Mouse (Mus musculus): Measurements from ENCODE around the gene Cenpb.

Cenpb gene

DNA sequence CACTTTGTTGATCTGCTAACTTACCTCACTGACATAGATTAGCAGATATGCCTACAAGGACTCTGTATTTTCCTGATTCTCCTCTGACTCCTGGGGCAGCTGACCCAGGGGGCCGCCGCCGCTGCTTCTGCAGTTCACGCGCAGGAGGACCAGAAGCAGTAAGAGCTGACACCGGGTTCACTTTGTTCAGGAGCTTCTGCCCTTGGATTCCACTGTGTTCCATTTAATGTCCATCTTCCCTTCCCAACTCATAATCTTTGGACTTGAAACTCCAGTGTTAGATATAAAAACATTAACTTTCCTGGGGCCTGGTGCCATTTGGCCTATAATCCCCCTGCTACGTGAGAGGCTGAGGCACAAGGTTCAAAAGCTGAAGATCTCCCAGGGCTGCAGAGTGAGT is 15.9 kb downstream of the Cenpb start:
- DNase-seq: peak; percentile 73

DNA sequence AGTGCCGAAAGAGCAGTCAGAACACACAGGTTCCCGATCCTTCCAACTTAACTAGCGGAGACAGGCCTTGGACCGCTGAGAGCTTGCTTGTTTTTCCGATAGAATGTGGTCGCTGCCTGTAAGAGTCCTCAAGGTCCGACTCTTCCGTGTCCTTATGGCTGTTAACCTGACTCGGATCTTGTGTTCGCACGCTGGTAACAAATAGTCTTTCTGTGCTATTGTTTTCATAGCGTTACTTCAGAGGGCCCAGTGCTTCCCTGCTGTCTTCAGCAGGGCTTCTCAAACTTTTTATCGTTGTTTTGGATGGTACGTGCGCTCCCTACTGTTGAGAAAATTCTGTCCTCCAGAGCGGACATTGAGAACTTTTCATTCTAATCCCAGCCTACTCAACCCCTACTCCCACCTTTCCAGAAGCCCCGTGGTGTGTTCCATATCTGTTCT is 19.2 kb downstream of the Cenpb start:
- peak; percentile 60 for DNase-seq

DNA sequence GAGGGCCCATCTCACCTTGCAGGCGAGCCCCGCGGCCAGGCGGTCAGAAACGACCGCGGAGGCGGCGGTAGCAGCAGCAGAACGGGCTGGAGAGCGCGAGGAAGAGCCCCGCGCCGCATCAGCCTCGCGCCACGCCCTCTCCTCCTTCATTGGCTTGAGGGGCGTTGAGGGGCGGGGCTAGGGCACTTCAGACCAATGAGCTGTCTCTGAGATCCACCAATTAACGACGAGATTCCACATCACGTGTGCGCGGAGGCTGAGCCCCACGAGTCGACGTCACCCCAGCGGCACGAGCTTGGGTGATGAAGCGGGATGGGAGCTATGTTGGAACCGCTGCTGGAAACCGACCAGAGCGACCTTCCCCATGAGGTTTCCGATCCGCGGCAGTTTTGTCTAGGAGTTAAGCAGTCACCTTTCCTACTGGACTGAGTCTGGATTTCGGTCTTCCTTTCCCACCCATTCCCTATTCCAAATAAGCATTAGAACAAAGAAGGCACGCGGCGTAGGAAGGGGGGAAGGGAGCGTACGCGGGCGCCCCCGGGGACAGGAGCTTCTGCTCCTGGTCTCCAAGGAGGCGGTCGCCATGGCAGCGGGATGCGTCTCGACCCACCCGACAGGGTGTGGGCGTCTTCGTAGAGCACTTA is 19.8 kb downstream of the Cenpb start, which contains the start of gene 1700037H04Rik:
Gene 1700037H04Rik, minus strand, starts transcription at position 144 of the 644 bp plus-strand sequence.
- peak; percentile 98 for DNase-seq

DNA sequence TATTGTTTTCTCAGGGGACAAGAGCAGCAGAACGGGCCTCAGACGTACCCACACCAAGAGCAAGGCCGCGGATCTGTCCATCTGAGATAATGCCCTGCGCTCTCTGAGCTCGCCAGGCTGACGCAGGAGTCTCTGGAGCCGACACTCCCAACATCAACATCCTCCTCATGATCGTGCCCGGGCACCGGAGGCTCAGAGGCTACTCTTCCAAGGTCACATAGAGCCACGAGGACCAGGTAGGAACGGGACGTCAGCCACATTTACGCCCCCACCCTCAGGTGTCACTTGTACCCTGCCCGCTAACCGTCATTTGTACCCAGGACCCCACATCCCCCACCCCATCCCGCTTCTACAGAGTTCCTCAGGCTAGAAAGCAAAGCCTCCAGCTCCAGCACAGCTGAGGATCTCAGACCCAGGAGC is 20.4 kb downstream of the Cenpb start:
- no peak for DNase-seq

DNA sequence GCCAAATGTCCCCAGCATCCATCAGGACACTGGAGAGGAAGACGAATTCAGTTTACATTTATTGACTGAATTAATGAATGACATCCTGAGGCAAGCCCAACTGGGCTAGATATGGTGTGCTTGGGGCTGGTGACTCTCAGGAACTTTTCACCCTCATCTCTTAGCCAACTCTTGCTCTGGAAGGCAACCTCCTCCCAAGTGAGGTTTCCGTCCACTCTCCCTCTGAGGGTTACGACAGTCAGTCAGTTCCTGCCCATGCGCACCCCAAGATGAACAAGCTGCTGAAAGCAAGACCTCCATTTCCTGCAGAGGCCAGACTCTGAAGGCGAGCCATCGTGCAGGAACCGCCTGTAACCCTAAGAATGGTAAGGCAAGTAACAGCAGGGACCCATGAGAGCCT is 22.9 kb downstream of the Cenpb start:
- DNase-seq: no peak

DNA sequence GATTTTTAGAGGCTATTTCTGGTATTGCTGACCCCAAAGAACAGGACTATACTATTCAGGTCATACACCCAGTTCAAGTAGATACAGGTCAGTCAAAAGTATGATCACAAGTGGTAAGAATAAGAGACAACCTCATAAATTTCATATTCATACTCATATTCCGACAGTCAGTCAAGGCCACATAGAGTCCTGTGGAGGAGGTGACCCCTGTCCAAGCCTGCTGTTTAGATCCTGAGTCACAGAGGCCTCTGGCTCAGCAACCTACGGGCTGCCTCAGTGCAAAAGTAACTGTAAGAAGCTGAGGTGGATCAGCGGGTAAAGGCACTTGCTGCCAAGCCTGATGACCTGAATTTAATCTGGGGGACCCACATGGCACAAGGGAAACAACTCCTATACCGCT is 25.8 kb downstream of the Cenpb start:
- DNase-seq: no peak

DNA sequence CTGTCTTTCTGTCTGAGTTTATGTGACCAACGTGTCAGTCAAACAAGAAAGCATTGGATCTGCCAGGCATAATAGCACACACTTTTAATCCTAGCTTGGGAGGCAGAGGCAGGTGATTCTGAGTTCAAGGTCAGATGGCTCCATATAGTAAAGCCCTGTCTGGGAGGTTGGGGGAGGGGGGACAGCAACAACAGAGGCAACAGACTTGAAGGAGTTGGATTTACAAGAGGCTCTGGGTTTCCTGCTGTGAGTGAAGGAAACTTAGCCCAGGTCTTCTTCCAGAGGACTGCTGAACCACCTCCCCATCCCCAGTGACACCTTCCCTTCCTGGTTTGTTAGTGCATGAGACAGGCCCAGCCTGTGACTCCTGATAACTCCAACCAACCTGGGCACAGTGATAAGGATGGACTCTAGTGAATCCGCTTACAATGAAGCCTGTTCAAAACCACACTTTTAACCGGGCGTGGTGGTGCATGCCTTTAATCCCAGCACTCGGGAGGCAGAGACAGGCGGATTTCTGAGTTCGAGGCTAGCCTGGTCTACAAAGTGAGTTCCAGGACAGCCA is 27.6 kb downstream of the Cenpb start:
- no peak for DNase-seq

DNA sequence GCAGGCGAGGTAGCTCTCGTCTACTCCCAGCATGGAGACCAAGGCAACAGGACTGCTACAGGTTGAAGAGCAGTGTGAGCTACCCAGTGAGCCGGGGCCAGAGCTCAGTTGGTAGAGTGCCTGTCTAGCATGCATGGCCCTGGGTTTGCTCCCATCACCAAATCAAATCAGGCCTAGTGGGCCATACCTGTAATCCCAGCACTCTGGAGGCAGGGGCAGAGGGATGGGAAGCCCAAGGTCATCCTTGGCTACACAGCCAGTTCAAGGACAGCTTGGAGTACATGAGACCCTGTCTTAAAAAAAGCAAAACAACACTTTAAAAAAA is 30.7 kb downstream of the Cenpb start:
- DNase-seq: no peak

DNA sequence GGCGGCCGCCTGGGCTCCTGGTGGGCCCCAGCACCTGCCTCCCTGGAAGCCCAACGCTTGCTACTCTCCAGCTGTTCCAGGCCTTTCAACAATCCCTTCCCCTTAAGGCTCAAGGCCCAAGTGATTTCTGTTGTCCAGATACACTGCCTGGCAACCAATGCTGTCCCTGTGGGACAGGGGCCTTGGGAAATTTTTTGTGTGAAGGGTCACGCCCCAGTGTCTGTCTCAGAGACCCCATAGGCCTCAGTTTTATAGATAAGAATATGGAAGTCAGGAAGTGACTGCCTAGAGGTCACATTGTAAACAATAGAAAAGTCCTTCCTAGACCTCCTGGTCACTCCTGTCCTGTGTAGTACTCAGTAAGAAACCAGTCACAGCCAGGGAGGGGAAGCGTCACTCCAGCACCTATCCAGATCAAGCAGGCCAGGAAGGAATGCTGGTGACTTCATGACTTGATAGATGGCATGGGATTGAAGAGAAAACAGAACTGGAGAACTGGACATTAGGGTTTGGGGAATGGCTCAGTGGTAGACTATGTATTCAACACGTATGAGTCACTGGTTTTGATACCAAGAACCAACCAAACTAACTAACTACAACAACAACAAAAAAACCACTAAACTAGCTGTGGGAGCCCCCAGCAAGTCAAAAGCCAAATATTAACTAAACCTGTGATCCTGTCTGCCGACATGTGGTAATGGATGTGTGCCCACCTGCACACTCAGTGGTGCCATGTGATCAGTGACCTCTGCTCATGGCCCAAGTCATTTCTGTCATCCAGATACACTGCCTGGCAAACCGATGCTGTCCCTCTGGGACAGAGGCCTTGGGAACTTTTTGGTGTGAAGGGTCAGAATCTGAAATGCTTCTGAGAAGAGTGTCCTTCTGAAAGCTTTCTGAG is 31.3 kb downstream of the Cenpb start:
- no peak for DNase-seq

DNA sequence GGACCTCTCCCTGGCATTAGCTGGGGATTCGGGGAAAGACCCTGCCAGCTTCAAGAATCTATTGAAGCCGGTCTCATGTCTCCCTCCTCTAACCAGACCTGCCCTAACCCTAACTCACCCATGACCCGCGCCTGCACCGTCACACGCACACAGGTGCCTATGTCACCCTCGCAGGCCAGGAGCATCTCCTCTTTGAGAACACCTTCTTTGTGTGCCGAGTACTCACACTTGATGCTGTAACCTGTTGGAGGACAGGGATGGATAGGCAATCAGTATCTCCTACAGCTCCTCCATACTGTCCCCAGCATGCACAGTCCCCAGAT is 32.9 kb downstream of the Cenpb start:
- no peak for DNase-seq

DNA sequence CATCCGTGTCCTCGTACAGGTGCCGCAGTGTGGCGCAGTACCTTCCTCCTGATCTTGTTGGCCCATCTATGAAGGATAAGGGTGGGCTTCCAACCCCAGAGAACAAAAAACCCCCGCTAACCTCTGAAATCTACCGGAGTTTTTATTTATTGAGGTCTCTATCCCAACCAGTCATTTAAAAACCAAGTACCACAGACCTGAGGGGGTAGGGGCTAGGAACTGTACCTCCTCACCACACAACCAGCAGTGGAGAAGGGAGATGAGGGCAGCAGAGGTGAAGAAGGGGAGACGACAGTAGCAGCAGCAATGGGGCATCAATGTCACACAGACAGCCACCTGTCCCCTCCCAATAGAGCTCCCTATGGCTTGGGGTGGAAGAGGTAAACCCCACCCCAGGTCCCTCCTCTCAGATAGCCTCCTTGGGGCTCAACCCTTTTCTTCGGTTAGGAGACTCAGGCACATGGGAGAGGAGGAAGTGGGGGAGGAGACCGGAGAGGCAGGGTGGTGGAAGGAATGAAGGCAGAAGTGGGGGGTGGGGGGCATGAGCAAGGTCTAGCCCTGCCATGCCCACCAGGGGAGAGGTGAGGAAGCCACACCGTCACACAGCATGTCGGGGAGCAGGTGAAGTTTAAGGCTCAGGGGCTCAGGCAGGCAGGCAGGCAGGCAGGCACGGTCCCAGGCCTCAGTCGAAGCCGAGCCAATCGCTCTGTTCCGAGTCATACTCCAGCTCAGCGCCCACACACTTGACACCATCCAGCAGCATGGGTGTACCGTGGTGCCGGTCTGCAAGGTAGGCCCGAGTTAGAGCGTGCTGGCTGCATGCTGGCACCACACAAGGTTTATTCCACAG is 33.4 kb downstream of the Cenpb start:
- DNase-seq: no peak

DNA sequence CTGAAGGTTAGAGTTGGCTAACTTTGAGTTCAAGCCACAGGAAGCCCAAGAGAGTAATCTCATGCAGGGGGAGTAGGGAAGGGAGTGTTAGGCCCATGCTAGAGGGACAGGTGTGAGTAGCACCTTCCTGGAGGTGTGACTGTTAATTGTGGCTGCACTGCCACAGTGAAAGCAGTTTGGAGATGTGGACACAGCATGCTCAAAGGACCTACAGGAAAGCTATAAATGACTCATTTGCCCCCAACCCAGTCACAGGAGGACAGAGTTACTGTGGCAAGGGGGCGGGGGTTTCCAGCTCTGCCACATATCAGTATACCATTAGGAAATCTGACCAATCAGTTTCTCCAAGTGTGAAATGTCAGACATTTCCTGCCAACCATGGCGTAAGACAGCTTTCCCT is 34.3 kb downstream of the Cenpb start:
- no peak for DNase-seq

DNA sequence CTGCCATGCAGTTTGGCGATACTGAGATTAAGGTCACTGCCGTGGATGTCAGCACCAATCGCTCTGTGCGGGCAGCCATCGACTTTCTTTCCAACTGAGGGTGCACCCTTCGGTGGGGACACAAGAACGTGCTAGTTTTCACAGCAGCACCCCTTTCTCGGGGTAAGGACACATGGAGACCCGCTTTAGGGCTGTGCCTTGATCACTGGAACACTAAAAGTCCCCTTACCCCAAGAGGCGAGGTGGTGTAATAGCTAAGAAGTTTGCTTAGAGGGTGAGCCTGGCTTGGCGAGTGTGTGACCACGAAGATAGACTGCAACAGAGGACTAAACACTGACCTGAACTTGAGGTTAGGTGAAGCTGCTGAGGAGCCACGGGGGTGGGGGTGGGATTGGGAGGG is 34.7 kb downstream of the Cenpb start:
- DNase-seq: no peak

DNA sequence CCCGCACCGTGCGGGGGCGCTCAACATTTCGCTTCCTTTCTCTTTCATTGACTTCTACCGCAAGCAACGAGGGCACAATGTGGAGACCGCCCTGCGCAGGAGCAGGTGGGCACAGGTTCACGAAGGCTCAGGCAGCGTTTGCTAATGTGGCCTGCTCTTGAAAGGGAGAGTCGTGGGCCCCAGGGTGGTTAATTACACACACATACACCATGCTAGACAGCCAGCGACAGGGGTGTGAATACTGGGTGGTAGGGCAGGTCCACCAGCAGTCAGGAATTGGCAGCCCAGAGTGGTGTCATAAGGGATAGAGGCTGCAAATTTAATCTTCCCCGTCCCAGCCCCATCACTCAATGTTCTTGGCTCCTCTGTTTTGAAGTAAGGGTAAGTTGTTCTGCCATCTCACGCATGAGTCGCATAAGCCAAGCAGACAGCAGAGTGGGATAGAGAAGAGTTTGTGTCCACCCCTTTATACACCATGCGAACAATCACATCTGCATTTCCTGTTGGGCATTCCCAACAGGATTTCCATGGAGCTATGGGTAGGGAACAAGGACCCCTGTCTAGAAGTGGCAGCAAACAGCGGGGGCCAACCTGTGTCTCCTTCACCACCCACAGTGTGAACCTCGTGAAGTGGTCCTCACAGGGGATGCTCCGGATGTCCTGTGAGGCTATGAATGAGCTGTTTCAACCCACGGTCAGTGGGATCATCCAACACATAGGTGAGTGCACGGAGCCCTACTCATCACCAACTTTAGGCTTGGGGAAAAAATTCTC is 36.7 kb downstream of the Cenpb start:
- no peak for DNase-seq

DNA sequence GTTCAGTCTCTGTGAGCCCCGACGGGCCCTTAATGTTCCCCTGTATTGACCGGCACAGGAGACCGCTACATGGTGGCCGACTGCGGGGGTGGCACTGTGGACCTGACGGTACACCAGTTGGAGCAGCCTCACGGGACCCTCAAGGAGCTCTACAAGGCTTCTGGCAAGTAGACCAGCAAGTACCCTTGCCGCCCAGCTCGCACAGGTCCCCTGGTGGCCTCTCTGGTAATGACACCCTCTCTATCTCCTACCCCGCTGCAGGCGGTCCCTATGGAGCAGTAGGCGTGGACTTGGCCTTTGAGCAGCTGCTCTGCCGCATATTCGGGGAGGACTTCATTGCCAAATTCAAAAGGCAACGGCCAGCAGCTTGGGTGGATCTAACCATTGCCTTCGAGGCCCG is 37.3 kb downstream of the Cenpb start:
- peak; percentile 82 for DNase-seq

DNA sequence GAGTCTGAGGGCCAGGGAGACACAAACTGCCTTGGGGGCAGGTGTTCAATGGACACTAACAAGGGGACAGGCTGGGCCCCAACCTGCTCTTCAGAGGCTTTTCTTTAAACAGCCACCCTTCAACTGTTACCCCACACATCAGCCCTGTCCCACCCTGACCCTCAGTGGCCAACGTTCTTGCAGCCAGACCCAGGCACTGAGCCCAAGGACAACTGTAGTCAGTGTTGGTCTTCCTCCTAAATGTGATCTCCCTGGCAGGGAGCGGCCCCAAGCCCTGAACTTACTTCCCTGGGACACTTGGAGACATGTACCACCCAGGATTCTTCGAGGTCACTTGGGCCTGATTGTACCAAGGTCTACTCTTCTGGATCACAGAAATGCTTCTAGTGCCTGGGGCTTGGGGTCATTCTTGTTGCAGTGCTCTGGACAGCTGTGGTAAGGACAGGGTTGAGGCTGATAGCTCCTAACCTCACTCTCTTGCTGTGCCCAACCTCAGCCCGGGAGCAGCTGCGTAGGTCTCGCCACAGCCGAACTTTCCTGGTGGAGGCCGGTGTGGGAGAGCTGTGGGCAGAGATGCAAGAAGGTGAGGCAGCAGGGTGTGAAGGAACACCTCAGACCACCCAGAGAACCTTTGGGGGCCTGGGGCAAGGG is 38.4 kb downstream of the Cenpb start:
- DNase-seq: no peak

DNA sequence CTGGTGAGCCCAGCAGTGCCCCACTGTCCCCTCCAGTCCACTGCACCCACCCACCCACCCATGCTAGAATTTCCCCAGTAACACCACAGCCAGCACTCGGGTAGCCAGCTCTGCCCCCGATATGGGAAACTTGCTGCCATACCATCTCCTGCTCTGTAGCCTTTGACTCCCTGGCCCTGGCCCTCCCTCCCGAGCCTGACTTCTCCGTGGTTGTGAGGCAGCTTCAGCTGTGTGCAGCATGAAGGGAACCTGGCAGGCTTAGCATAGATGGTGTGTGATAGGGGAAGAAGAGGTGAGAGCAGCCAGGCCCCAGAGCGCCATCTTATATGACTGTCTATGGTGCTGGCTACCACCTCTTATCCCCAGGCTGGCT is 39.3 kb downstream of the Cenpb start:
- no peak for DNase-seq

DNA sequence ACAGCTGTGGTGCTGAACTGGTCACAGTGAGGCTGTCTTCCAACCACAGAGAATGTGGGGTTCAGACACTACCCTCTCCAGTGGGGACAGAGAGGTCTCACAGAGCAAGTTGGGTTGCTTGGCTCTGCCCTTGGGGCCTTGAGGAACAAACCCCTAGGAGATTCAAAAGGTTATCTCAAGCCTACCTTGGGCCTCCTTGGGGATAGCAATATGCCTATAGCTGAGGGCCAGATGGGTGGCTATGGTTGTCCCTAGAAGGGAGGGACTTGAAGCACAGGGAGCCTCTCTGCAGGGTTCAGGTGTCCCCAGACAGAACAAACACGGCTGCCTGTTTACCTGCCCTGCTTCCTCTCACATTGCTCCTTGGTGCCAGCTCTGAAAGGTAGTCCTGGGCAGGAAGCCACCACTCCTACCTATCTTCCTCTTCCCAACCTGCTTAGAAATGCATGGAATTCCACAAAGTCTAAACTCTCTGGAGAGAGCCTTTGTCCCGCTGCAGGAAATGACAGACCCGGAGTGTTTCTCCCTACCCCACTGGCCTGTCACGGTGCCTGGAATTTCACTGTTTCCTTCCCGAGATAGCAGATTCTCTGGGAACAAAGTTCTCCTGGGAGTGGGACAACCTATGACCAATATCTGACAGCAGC is 39.9 kb downstream of the Cenpb start:
- DNase-seq: peak; percentile 66

DNA sequence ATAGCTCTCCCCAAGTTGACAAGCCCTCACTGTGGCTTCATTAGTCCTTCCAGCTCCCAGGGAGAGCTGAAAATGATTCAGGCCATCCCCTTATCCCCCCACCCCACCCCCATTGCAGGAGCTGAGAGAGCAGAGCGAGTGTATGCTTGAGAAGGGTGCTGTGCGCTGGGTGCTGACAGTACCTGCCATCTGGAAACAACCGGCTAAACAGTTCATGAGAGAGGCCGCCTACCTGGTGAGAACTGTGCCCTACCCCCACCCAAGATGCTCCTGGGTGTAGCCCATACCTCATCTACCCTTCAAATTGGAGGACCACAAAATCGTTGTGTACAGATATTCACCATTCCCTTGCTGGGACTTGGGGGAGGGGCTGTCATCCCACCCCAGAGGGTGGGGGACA is 40.6 kb downstream of the Cenpb start:
- no peak for DNase-seq

DNA sequence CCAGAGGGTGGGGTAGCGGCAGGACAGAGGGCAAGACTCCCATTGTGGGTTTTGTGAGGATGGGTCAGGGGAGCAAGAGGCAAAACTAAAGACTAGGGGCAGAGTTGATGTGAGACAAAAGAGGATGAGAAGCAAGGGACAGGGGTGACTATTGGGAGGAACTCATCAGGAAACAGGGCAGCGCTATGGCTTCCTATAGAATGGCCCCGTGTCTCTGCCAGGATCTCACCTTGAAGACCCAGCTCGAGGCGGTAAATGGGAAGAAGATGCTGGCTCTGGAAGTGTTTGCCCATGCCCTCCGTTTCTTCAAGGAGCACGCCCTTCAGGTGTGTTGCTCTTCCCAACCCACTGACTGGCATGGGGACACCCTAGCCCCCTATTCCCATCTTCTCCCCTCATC is 41.1 kb downstream of the Cenpb start:
- no peak for DNase-seq

DNA sequence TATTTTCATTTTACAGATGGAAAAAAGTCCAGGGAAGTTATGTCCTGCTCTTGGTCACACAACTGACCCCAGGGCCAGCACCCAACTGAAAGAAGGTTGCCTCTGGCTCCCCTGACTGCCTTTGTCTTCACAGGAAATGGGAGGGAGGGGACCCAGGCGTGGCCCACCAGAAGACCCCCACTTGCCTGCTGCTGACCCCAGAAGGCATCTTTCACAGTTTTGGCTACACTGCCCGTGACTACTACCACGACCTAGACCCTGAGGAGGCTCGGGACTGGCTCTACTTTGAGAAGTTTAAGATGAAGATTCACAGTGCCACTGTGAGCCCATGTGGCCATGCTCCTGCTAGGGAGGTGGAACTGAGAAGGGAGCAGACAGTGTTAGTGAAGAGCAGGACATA is 41.6 kb downstream of the Cenpb start:
- DNase-seq: no peak
